ENCODE assay signal across 10 mouse cellular contexts in genomic region chr8:84982499-84983011, GRCm38 (mm10). TPM values are rescaled to one million over a fixed set of nuclear protein-coding genes. Genes with fewer than 3 reads are reported as not detected.
DNase-seq lines count a peak whose midpoint lies in the region; ATAC-seq and TF ChIP-seq lines count a peak whose summit lies in the region.
"Had no signal": no experiment of that assay in that cellular context is flagged by ENCODE, and none has a peak within 500 bp of the region (broad histone marks: within the 10 kb centered on the region; RNA-seq: fewer than 3 reads in every experiment).

No protein-coding gene starts in this region.

- peak overlapping the region; percentile 62 for H3K4me2 ChIP-seq in myocyte (ENCODE audit: low read depth)

- no peaks in the 10 kb centered on the region for H3K36me3 ChIP-seq in megakaryocyte, embryonic 14.5 days (replicated peaks; ENCODE audit: low read length)
- no peaks in the 10 kb centered on the region for H3K36me3 ChIP-seq in myocyte (ENCODE audit: control insufficient read depth, insufficient read depth)

- H3K9me3 ChIP-seq in megakaryocyte, embryonic 14.5 days = no peaks in the 10 kb centered on the region

- TF ChIP-seq POLR2A in myocyte (IDR thresholded peaks at IDR 0.05; ENCODE audit: insufficient read length, low read depth) = no peak

- H3K4me3 ChIP-seq in megakaryocyte, embryonic 14.5 days (replicated peaks) = peak overlapping the region; percentile 64
- H3K4me3 ChIP-seq in myocyte = no peak overlapping the region

- H3K4me1 ChIP-seq in megakaryocyte, embryonic 14.5 days = peaks cover 86% of the 10 kb centered on the region

- H3K27me3 ChIP-seq in megakaryocyte, embryonic 14.5 days (replicated peaks) = no peaks in the 10 kb centered on the region
- H3K27me3 ChIP-seq in myocyte (ENCODE audit: control insufficient read depth, insufficient read depth, insufficient read length) = no peaks in the 10 kb centered on the region

- ATAC-seq in megakaryocyte, adult 5-6 weeks (ENCODE audit: poor library complexity, severe bottlenecking) = no peak

- H3K79me2 ChIP-seq in myocyte (ENCODE audit: control insufficient read depth, insufficient read depth) = peaks cover 8% of the 10 kb centered on the region

- DNase-seq in cerebellum, adult 11-12 months = peak; percentile 37
- no peak for DNase-seq in cerebellum, adult 8-10 months
- DNase-seq in induced T-regulatory cell, adult 2 months (ENCODE audit: low read depth) = peak; percentile 83
- DNase-seq in frontal cortex, adult 2 months (ENCODE audit: extremely low spot score in 1 of 2, low spot score in 1 of 2) = no peak
- DNase-seq in thymus, postnatal 25 days = no peak
- DNase-seq: thymus, adult 18-20 months had no signal

- no peak overlapping the region for H3ac ChIP-seq in myocyte (ENCODE audit: control insufficient read depth, insufficient read length)

TF ChIP-seq in myocyte, 11 proteins besides CTCF, POLR2A, EP300 and RAD21:
- TF ChIP-seq USF1 (IDR thresholded peaks at IDR 0.05; ENCODE audit: low read depth) = no peak
- TF ChIP-seq POLR2AphosphoS2 (IDR thresholded peaks at IDR 0.05; ENCODE audit: insufficient read length, low read depth) = no peak
- no peak for TF ChIP-seq MAX (IDR thresholded peaks at IDR 0.05; ENCODE audit: low read depth)
- TF ChIP-seq CEBPB (IDR thresholded peaks at IDR 0.05; ENCODE audit: insufficient read depth, poor library complexity, severe bottlenecking) = no peak
- TF ChIP-seq E2F4 (IDR thresholded peaks at IDR 0.05; ENCODE audit: insufficient read depth) = no peak
- TF ChIP-seq TCF3 (IDR thresholded peaks at IDR 0.05; ENCODE audit: insufficient read length, low read depth) = no peak
- no peak for TF ChIP-seq TCF12 (IDR thresholded peaks at IDR 0.05; ENCODE audit: insufficient read depth, poor library complexity, severe bottlenecking)
- TF ChIP-seq MYOG (IDR thresholded peaks at IDR 0.05; ENCODE audit: control insufficient read depth in 1 of 3, insufficient read depth in 1 of 3, insufficient read length in 2 of 3, low read depth in 2 of 3) = no peak
- no peak for TF ChIP-seq SRF (IDR thresholded peaks at IDR 0.05; ENCODE audit: control insufficient read depth, insufficient read length, low read depth)
- TF ChIP-seq REST (IDR thresholded peaks at IDR 0.05; ENCODE audit: insufficient read depth, insufficient read length) = no peak

RNA-seq across cellular contexts. Expression of gene Junb, which starts 4.0 kb away (rescaled TPM):
- polyA plus RNA-seq in megakaryocyte, embryonic 14.5 days (2012; ENCODE audit: insufficient read depth, low replicate concordance) = 743 and 797 TPM in 2 replicates
- 45.5 and 60.4 TPM in 2 replicates for total RNA-seq in megakaryocyte, adult 5-6 weeks (2015)
- total RNA-seq in megakaryocyte, adult 5-6 weeks (2017) = 110 and 125 TPM in 2 replicates
- polyA plus RNA-seq in myocyte (2012; fragmentation: generic; extraction: Trizol) = 140 TPM
- polyA plus RNA-seq in frontal cortex, adult 2 months (2012; rRNA removed) = 52.0 and 106 TPM in 2 replicates

RNA-seq across cellular contexts. Expression of gene Hook2, which starts 7.8 kb away (rescaled TPM):
- polyA plus RNA-seq in megakaryocyte, embryonic 14.5 days (2012; ENCODE audit: insufficient read depth, low replicate concordance) = 7.3 and 8.9 TPM in 2 replicates
- total RNA-seq in megakaryocyte, adult 5-6 weeks (2015) = 0.82 and 1.1 TPM in 2 replicates
- 3.1 and 6.6 TPM in 2 replicates for total RNA-seq in megakaryocyte, adult 5-6 weeks (2017)
- 9.3 TPM for polyA plus RNA-seq in myocyte (2012; fragmentation: generic; extraction: Trizol)
- 20.7 and 26.0 TPM in 2 replicates for polyA plus RNA-seq in frontal cortex, adult 2 months (2012; rRNA removed)

RNA-seq across cellular contexts. Expression of gene Rnaseh2a, which starts 13.0 kb away (rescaled TPM):
- 248 and 286 TPM in 2 replicates for polyA plus RNA-seq in megakaryocyte, embryonic 14.5 days (2012; ENCODE audit: insufficient read depth, low replicate concordance)
- 56.8 and 75.8 TPM in 2 replicates for total RNA-seq in megakaryocyte, adult 5-6 weeks (2015)
- total RNA-seq in megakaryocyte, adult 5-6 weeks (2017) = 41.1 and 49.0 TPM in 2 replicates
- polyA plus RNA-seq in myocyte (2012; fragmentation: generic; extraction: Trizol) = 74.1 TPM
- 37.5 and 39.7 TPM in 2 replicates for polyA plus RNA-seq in frontal cortex, adult 2 months (2012; rRNA removed)

RNA-seq across cellular contexts. Expression of gene Prdx2, which starts 13.2 kb away (rescaled TPM):
- 68.6 and 73.1 TPM in 2 replicates for polyA plus RNA-seq in megakaryocyte, embryonic 14.5 days (2012; ENCODE audit: insufficient read depth, low replicate concordance)
- total RNA-seq in megakaryocyte, adult 5-6 weeks (2015) = 180 and 184 TPM in 2 replicates
- total RNA-seq in megakaryocyte, adult 5-6 weeks (2017) = 230 and 256 TPM in 2 replicates
- polyA plus RNA-seq in myocyte (2012; fragmentation: generic; extraction: Trizol) = 432 TPM
- 318 and 332 TPM in 2 replicates for polyA plus RNA-seq in frontal cortex, adult 2 months (2012; rRNA removed)

RNA-seq across cellular contexts. Expression of gene Gm49661, which starts 13.3 kb away (rescaled TPM):
- not detected in 2 replicates for polyA plus RNA-seq in megakaryocyte, embryonic 14.5 days (2012; ENCODE audit: insufficient read depth, low replicate concordance)
- 3.2 TPM in 1 of 2 replicates, not detected in the other for total RNA-seq in megakaryocyte, adult 5-6 weeks (2015)
- total RNA-seq in megakaryocyte, adult 5-6 weeks (2017) = not detected in 2 replicates
- not detected for polyA plus RNA-seq in myocyte (2012; fragmentation: generic; extraction: Trizol)
- not detected in 2 replicates for polyA plus RNA-seq in frontal cortex, adult 2 months (2012; rRNA removed)
- polyA plus RNA-seq: heart, embryonic 14.5 days had no signal

Comparison
In these comparisons a context has a peak if more than half of its experiments do, and no peak if none do; other contexts are left out.
1. DNase-seq: peak in cerebellum, adult 11-12 months (single experiment) and induced T-regulatory cell, adult 2 months (single experiment); none in cerebellum, adult 8-10 months (single experiment), frontal cortex, adult 2 months (0 of 2) and thymus, postnatal 25 days (single experiment).